Mouse (Mus musculus) megakaryocyte, embryonic 14.5 days (primary cell): ENCODE data around the gene Tnc.

Experiments used
- FLI1 ChIP-seq: IDR thresholded peaks from 2 replicates; pipeline ENCODE4 v1.6.1; 2012; ENCODE audit warnings: low read length, inconsistent platforms, mixed read lengths
- GATA1 ChIP-seq: IDR thresholded peaks from 3 replicates; pipeline ENCODE4 v1.6.1; 2012; ENCODE audit warnings: mixed read lengths, low read length, inconsistent platforms, borderline replicate concordance

GRCm38 (mm10) chr4:63930863-63931262 is 116.0 kb downstream of the Tnc start:
- no peak for TF ChIP-seq GATA1
- TF ChIP-seq FLI1, result no peak
